Mouse (Mus musculus) CD4-positive, CD25-positive, alpha-beta regulatory T cell (primary cell): ENCODE data around the gene Rcor3. TPM values are rescaled to one million over a fixed set of nuclear protein-coding genes. Genes with fewer than 3 reads are reported as not detected.

Experiments used
- polyA plus RNA-seq: library from polyadenylated mRNA; unstranded; fragments of 100-300 nt; shearing (Covaris generic); gene quantifications from one replicate; pipeline ENCODE4 v1.2.1, GENCODE M21; 2017

Gene Rcor3
- 24.5 TPM for polyA plus RNA-seq

DNA sequence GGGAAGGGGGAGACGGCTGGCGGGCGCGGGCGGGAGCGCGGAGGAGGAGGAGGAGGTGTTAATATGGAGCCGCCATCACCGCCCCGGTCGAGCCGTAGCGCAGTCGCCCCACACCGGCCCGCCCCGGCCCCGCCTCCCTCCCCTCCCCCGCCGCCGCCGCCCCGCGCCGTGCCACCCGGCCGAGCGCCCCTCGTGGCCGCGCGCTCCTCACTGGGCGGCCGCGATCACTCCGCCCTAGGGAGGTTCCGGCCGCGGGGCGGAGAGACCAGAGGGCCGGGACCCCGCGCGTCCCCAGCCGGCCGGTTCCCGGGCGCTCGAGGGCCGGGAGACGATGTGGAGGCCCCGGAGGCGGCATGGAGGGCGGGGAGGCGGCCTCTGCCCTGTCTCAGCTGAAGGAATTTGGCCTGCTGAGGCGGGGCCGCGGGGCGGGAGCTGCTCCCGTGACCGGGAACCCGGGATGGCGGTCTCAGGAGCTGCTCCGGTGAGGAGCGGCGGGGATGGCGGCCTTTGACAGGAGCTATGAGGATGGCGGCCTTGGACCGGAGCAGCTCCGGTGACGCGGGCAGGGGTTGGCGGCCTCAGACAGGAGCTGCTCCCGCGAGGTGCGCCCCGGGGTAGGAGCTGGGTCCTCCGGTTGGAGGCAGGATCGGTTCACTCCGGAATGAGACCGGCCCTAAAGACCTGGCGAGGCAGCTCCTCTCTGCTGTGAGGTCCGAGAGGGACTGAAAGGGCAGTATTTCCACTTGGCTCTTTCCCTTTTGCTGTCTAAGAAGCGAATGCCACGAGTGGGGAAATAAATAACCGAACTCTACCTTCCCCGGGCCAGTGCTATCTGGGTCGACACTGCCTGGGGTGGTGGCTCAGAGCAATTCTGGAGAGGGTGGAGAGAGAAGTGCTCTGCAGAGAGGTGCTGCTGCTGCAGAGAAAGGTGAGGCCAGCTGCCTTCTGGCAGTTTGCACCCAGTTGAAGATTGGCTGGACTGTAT, at the start of gene Rcor3:
Rcor3 (minus strand) TSS at position 137 of the 985 bp plus-strand sequence.

GRCm38 (mm10) chr1:192091806-192092772, 45.8 kb downstream of the Rcor3 start, which contains the start of gene Traf5:
Gene Traf5, minus strand, starts transcription at chr1:192092559.

Other genes with a start within 250 kb of the Rcor3 start
- 9.9 TPM for gene Slc30a1, start 231.3 kb downstream of the Rcor3 start, polyA plus RNA-seq
- gene Rd3, start 160.7 kb downstream of the Rcor3 start, polyA plus RNA-seq = 1.1 TPM
- gene Traf5, start 45.5 kb downstream of the Rcor3 start, polyA plus RNA-seq = 134 TPM
- not detected for gene Kcnh1, start 52.7 kb upstream of the Rcor3 start, polyA plus RNA-seq